Mouse (Mus musculus): Measurements from ENCODE around the gene B4galt7. TPM values are rescaled to one million over a fixed set of nuclear protein-coding genes. Genes with fewer than 3 reads are reported as not detected.
A peak's percentile ranks its signal among the peaks of the same experiment; 100 is the strongest.
"Not testable (repeated sequence)": the region's sequence is repeated elsewhere in the genome, so short reads cannot be mapped to it uniquely, and the experiment has no call there.

The B4galt7 gene
- polyA plus RNA-seq, 1 experiment from 2014 or later, result 6.4 TPM

DNA sequence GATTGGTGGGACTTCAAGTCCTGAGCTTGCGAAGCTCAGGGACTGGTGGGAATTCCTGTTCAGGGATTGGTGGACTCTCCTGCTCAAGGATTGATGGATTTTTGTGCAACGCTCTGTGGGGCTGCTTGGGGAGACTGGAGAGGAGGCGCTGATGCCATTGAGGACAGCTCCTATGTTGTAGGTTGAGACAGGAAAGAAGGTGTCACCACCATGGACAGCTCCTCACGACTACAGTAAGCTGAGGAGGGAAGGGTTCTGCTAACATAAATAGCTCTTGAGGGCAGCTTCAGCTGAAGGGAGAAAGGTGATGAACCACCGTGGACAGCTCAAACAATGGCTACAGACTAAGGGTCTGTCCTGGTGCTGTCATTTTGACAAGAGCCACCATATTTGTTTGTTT lies 23.8 kb upstream of the B4galt7 start:
- ATAC-seq, result no peak
- peaks cover 4% of the 10 kb centered on the region for H3K4me1 ChIP-seq (ENCODE audit: insufficient read depth)
- no peak overlapping the region for H3K4me3 ChIP-seq (ENCODE audit: low read depth, low read length)
- no peak overlapping the region for H3K9ac ChIP-seq (replicated peaks)
- H3K9me3 ChIP-seq (ENCODE audit: low read length), result no peaks in the 10 kb centered on the region
- no peaks in the 10 kb centered on the region for H3K27me3 ChIP-seq (ENCODE audit: insufficient read depth, low read length)
- DNase-seq, result no peak
- TF ChIP-seq EP300 (IDR thresholded peaks at IDR 0.05; ENCODE audit: low read depth) (no peak), CTCF (IDR thresholded peaks at IDR 0.05; ENCODE audit: low read depth) (no peak)
- no peak overlapping the region for H3K4me2 ChIP-seq (ENCODE audit: low read depth, low read length)
- H3K36me3 ChIP-seq (replicated peaks; ENCODE audit: insufficient read depth, low read length), result no peaks in the 10 kb centered on the region
- WGBS (ENCODE audit: insufficient replicate concordance), result 56% methylated on average over 5 of the region's 5 CpGs
- no peak overlapping the region for H3K27ac ChIP-seq (ENCODE audit: low read depth)

DNA sequence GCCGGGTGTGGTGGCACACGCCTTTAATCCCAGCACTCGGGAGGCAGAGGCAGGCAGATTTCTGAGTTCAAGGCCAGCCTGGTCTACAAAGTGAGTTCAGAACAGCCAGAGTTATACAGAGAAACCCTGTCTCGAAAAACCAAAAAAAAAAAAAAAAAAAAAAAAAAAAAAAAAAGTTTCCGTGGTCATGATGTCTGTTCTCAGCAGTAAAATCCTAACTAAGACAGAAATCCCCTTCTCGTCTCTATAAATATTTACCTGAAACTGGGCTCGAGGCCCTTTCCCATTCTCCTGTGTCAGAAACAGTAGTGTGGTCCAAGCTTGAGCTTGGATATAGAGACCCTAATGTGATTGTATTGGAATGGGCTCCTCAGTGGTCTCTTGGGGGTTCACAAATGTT lies 22.8 kb upstream of the B4galt7 start:
- H3K36me3 ChIP-seq (replicated peaks; ENCODE audit: insufficient read depth, low read length); H3K4me3 ChIP-seq (ENCODE audit: low read depth, low read length); H3K27me3 ChIP-seq (ENCODE audit: insufficient read depth, low read length); H3K9ac ChIP-seq (replicated peaks); ATAC-seq; H3K4me2 ChIP-seq (ENCODE audit: low read depth, low read length); H3K27ac ChIP-seq (ENCODE audit: low read depth); DNase-seq; H3K4me1 ChIP-seq (ENCODE audit: insufficient read depth); H3K9me3 ChIP-seq (ENCODE audit: low read length): not testable (repeated sequence)
- WGBS (ENCODE audit: insufficient replicate concordance), result 76% methylated on average over 7 of the region's 7 CpGs

DNA sequence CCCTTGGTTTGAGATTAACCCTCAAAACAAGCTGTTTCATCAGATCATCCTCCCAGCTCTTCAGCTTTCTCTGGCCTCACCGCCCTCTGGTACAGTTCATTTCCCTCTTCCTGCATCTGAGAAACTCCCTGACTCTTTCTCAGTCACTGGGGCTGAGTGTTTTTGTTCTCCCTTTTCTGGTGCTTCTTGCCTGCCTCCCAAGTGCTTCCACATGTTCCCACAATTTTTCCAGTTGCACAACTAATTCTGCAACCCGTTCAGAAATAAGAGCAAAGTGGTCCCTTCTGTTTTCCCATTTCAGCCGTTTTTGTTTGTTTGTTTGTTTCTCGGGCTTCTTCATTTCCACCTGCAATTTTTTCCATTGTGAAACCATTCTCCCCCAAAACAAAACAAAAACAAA lies 21.6 kb upstream of the B4galt7 start:
- Histone ChIP-seq H3K9ac (replicated peaks) (no peak overlapping the region), H3K27ac (ENCODE audit: low read depth) (no peak overlapping the region), H3K36me3 (replicated peaks; ENCODE audit: insufficient read depth, low read length) (no peaks in the 10 kb centered on the region), H3K9me3 (ENCODE audit: low read length) (no peaks in the 10 kb centered on the region), H3K4me2 (ENCODE audit: low read depth, low read length) (no peak overlapping the region), H3K4me1 (ENCODE audit: insufficient read depth) (no peaks in the 10 kb centered on the region), H3K4me3 (ENCODE audit: low read depth, low read length) (no peak overlapping the region), H3K27me3 (ENCODE audit: insufficient read depth, low read length) (no peaks in the 10 kb centered on the region)
- TF ChIP-seq CTCF (IDR thresholded peaks at IDR 0.05; ENCODE audit: low read depth) (no peak), EP300 (IDR thresholded peaks at IDR 0.05; ENCODE audit: low read depth) (no peak)
- DNase-seq, result no peak
- 63% methylated on average over 4 of the region's 4 CpGs for WGBS (ENCODE audit: insufficient replicate concordance)
- no peak for ATAC-seq

DNA sequence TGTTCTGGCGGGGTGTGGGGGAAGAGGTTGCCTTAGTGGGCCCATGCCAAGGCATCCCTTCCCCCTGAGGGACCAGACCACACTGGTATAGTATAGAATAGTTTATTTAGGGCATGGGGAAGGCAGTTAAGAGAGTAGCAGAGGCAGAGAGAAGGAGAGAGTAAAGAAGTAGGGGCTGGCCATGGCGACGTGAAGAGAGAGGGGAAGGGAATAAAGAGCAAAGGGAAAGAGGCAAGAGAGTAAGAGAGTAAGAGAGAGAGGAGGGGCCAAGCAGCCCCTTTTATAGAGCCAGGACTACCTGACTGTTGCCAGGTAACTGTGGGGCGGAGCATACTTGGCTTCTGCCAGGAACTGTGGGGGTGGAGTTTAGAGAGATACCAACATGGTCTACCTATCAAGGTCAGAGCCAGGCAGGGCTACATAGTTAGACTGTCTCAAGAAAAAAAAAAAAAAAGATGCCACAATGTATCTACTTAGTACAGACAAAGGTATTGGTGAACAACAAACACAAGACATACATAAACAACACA lies 7.7 kb upstream of the B4galt7 start:
- TF ChIP-seq EP300 (IDR thresholded peaks at IDR 0.05; ENCODE audit: low read depth), result no peak
- TF ChIP-seq CTCF (IDR thresholded peaks at IDR 0.05; ENCODE audit: low read depth), result no peak
- WGBS (ENCODE audit: insufficient replicate concordance), result 78% methylated on average over 4 of the region's 4 CpGs
- Histone ChIP-seq H3K4me1 (ENCODE audit: insufficient read depth) (peaks cover 8% of the 10 kb centered on the region; the same call in 1 of the 2 replicates), H3K27ac (ENCODE audit: low read depth) (no peak overlapping the region), H3K36me3 (replicated peaks; ENCODE audit: insufficient read depth, low read length) (peaks cover 22% of the 10 kb centered on the region), H3K4me2 (ENCODE audit: low read depth, low read length) (no peak overlapping the region), H3K9ac (replicated peaks) (no peak overlapping the region), H3K27me3 (ENCODE audit: insufficient read depth, low read length) (no peaks in the 10 kb centered on the region), H3K4me3 (ENCODE audit: low read depth, low read length) (no peak overlapping the region), H3K9me3 (ENCODE audit: low read length) (no peaks in the 10 kb centered on the region)
- no peak for ATAC-seq
- DNase-seq, result no peak

- ATAC-seq (peak; percentile 99), DNase-seq (peak; percentile 97)
- Histone ChIP-seq H3K9me3 (ENCODE audit: low read length) (no peaks in the 10 kb centered on the region), H3K4me3 (ENCODE audit: low read depth, low read length) (peak overlapping the region; percentile 90), H3K27me3 (ENCODE audit: insufficient read depth, low read length) (no peaks in the 10 kb centered on the region), H3K4me2 (ENCODE audit: low read depth, low read length) (peak overlapping the region; percentile 85), H3K9ac (replicated peaks) (peak overlapping the region; percentile 85), H3K36me3 (replicated peaks; ENCODE audit: insufficient read depth, low read length) (peaks cover 25% of the 10 kb centered on the region), H3K27ac (ENCODE audit: low read depth) (peak overlapping the region; percentile 61), H3K4me1 (ENCODE audit: insufficient read depth) (peaks cover 8% of the 10 kb centered on the region; the same call in 1 of the 2 replicates)
- WGBS (ENCODE audit: insufficient replicate concordance), result 6% methylated on average over 29 of the region's 29 CpGs
- TF ChIP-seq CTCF (IDR thresholded peaks at IDR 0.05; ENCODE audit: low read depth) (peak; percentile 24; the same call in 1 of the 2 replicates), EP300 (IDR thresholded peaks at IDR 0.05; ENCODE audit: low read depth) (no peak)
These were observed 7.0 kb upstream of the B4galt7 start for GRCm38 (mm10) chr13:55592512-55593253.

- Histone ChIP-seq H3K4me3 (ENCODE audit: low read depth, low read length) (peak overlapping the region; percentile 90), H3K27ac (ENCODE audit: low read depth) (peak overlapping the region; percentile 61), H3K27me3 (ENCODE audit: insufficient read depth, low read length) (no peaks in the 10 kb centered on the region), H3K9me3 (ENCODE audit: low read length) (no peaks in the 10 kb centered on the region), H3K4me2 (ENCODE audit: low read depth, low read length) (peak overlapping the region; percentile 85), H3K9ac (replicated peaks) (peak overlapping the region; percentile 85), H3K36me3 (replicated peaks; ENCODE audit: insufficient read depth, low read length) (peaks cover 29% of the 10 kb centered on the region), H3K4me1 (ENCODE audit: insufficient read depth) (peaks cover 8% of the 10 kb centered on the region; the same call in 1 of the 2 replicates)
- TF ChIP-seq EP300 (IDR thresholded peaks at IDR 0.05; ENCODE audit: low read depth) (no peak), CTCF (IDR thresholded peaks at IDR 0.05; ENCODE audit: low read depth) (no peak)
- WGBS (ENCODE audit: insufficient replicate concordance), result under 1% methylated on average over 31 of the region's 31 CpGs
- DNase-seq (no peak), ATAC-seq (peak; percentile 55)
These were observed 6.4 kb upstream of the B4galt7 start for GRCm38 (mm10) chr13:55593254-55593747.
